11 mouse cellular contexts compared by ENCODE assay signal in genomic region chr2:157704991-157705776, GRCm38 (mm10). TPM values are rescaled to one million over a fixed set of nuclear protein-coding genes. Genes with fewer than 3 reads are reported as not detected.
DNase-seq lines count a peak whose midpoint lies in the region; ATAC-seq and TF ChIP-seq lines count a peak whose summit lies in the region.
"Had no signal": no experiment of that assay in that cellular context is flagged by ENCODE, and none has a peak within 500 bp of the region (broad histone marks: within the 10 kb centered on the region; RNA-seq: fewer than 3 reads in every experiment).

No protein-coding gene starts in this region.

- TF ChIP-seq EP300 in liver, postnatal 0 days (IDR thresholded peaks at IDR 0.05; ENCODE audit: low read depth): no peak

- no peaks in the 10 kb centered on the region for H3K79me2 ChIP-seq in liver, adult 2 months (ENCODE audit: control insufficient read depth, insufficient read depth, low read length)

- peak overlapping the region; percentile 37; the same call in 1 of the 2 replicates for H3K27ac ChIP-seq in liver, adult 2 months (replicated peaks; ENCODE audit: insufficient read depth, low read depth, low read length)
- H3K27ac ChIP-seq in liver, postnatal 0 days (ENCODE audit: low read depth): no peak overlapping the region
- peak overlapping the region; percentile 30; the same call in 1 of the 2 replicates for H3K27ac ChIP-seq in forebrain, embryonic 14.5 days (ENCODE audit: low read depth, low read length)
- H3K27ac ChIP-seq: embryonic facial prominence, embryonic 13.5 days; lung, embryonic 15.5 days had no signal

- no peaks in the 10 kb centered on the region for H3K4me1 ChIP-seq in liver, adult 2 months (ENCODE audit: control insufficient read depth, insufficient read depth, low read length)
- H3K4me1 ChIP-seq in liver, postnatal 0 days (ENCODE audit: insufficient read depth): no peaks in the 10 kb centered on the region
- H3K4me1 ChIP-seq in forebrain, embryonic 14.5 days (ENCODE audit: control insufficient read depth, insufficient read depth, low read length): peaks cover 30% of the 10 kb centered on the region

- WGBS in liver, adult 2 months: 44% methylated on average over 28 of the region's 28 CpGs
- 45% methylated on average over 28 of the region's 28 CpGs for WGBS in liver, postnatal 0 days (ENCODE audit: insufficient replicate concordance)
- WGBS in forebrain, embryonic 14.5 days: 10% methylated on average over 28 of the region's 28 CpGs

- no peak for TF ChIP-seq CTCF in liver, adult 2 months (IDR thresholded peaks at IDR 0.05; ENCODE audit: low read depth, low read length)
- TF ChIP-seq CTCF in liver, postnatal 0 days (IDR thresholded peaks at IDR 0.05; ENCODE audit: low read depth): no peak

- H3K4me3 ChIP-seq in liver, adult 2 months (ENCODE audit: insufficient read depth, low read depth, low read length): no peak overlapping the region
- no peak overlapping the region for H3K4me3 ChIP-seq in liver, postnatal 0 days (ENCODE audit: low read depth, low read length)
- no peak overlapping the region for H3K4me3 ChIP-seq in forebrain, embryonic 14.5 days (ENCODE audit: low read depth, low read length)
- H3K4me3 ChIP-seq: embryonic facial prominence, embryonic 13.5 days; lung, embryonic 15.5 days had no signal

- no peak for ATAC-seq in liver, postnatal 0 days
- peak; percentile 59 for ATAC-seq in forebrain, embryonic 14.5 days
- ATAC-seq: Patski had no signal

- peak; percentile 24 for DNase-seq in liver, adult 2 months (ENCODE audit: extremely low read depth, low read depth, low spot score)
- no peak for DNase-seq in liver, postnatal 0 days
- peak; percentile 82 for DNase-seq in forebrain, embryonic 14.5 days (ENCODE audit: low spot score)
- peak; percentile 53 to 79 for DNase-seq in kidney, postnatal 25 days
- DNase-seq in retina, postnatal 1 day: peak; percentile 92
- no peak for DNase-seq in frontal cortex, postnatal 14 days (ENCODE audit: low spot score in 2 of 2)
- no peak for DNase-seq in right cerebral cortex, postnatal 4 days
- DNase-seq in right cerebral cortex, postnatal 10 days (ENCODE audit: low spot score in 2 of 2): no peak

- no peaks in the 10 kb centered on the region for H3K9me3 ChIP-seq in liver, postnatal 0 days (ENCODE audit: low read length)
- no peaks in the 10 kb centered on the region for H3K9me3 ChIP-seq in forebrain, embryonic 14.5 days (replicated peaks; ENCODE audit: control insufficient read depth, low read length)
- H3K9me3 ChIP-seq: embryonic facial prominence, embryonic 13.5 days; lung, embryonic 15.5 days had no signal

- no peaks in the 10 kb centered on the region for H3K27me3 ChIP-seq in liver, adult 2 months (ENCODE audit: control insufficient read depth, insufficient read depth, low read length)
- H3K27me3 ChIP-seq in liver, postnatal 0 days (ENCODE audit: insufficient read depth, low read length): 0 out of 2 replicates have a peak, but pooled peaks cover 2% of the 10 kb centered on the region
- H3K27me3 ChIP-seq in forebrain, embryonic 14.5 days (replicated peaks; ENCODE audit: control insufficient read depth, insufficient read depth, low read length): no peaks in the 10 kb centered on the region

- H3K9ac ChIP-seq in liver, adult 2 months (ENCODE audit: low read depth, low read length): no peak overlapping the region
- no peak overlapping the region for H3K9ac ChIP-seq in liver, postnatal 0 days (replicated peaks)
- no peak overlapping the region for H3K9ac ChIP-seq in forebrain, embryonic 14.5 days (ENCODE audit: low read length)
- H3K9ac ChIP-seq: embryonic facial prominence, embryonic 13.5 days; lung, embryonic 15.5 days had no signal

- H3K4me2 ChIP-seq in liver, postnatal 0 days (ENCODE audit: low read depth, low read length): no peak overlapping the region
- peak overlapping the region; percentile 30 for H3K4me2 ChIP-seq in forebrain, embryonic 14.5 days (ENCODE audit: low read length)
- H3K4me2 ChIP-seq: embryonic facial prominence, embryonic 13.5 days; lung, embryonic 15.5 days had no signal

- no peak for TF ChIP-seq POLR2A in liver, adult 2 months (IDR thresholded peaks at IDR 0.05; ENCODE audit: extremely low read depth, insufficient read depth, low read length)

- H3K36me3 ChIP-seq in liver, adult 2 months (ENCODE audit: control insufficient read depth, insufficient read depth, low read length): no peaks in the 10 kb centered on the region
- no peaks in the 10 kb centered on the region for H3K36me3 ChIP-seq in liver, postnatal 0 days (replicated peaks; ENCODE audit: insufficient read depth, low read length)
- H3K36me3 ChIP-seq in forebrain, embryonic 14.5 days (ENCODE audit: control insufficient read depth, insufficient read depth, low read length): no peaks in the 10 kb centered on the region
- H3K36me3 ChIP-seq: embryonic facial prominence, embryonic 13.5 days; lung, embryonic 15.5 days had no signal

RNA-seq across cellular contexts. Expression of gene Ctnnbl1, which starts 32.0 kb away (rescaled TPM):
- 14.4 and 15.2 TPM in 2 replicates for total RNA-seq in liver, adult 2 months (2014; rRNA removed)
- 9.9 and 10.1 TPM in 2 replicates for polyA plus RNA-seq in liver, adult 2 months (2012; rRNA removed)
- polyA plus RNA-seq in liver, postnatal 0 days (2015; fragmentation: Nextera tagmentation; extraction: Ambion mirVana): 17.4 and 19.9 TPM in 2 replicates
- polyA plus RNA-seq in forebrain, embryonic 14.5 days (2014; fragmentation: Nextera tagmentation; extraction: Ambion mirVana): 86.7 and 89.4 TPM in 2 replicates

Comparison
In these comparisons a context has a peak if more than half of its experiments do, and no peak if none do; other contexts are left out.
1. DNase-seq: peak in liver, adult 2 months (single experiment), forebrain, embryonic 14.5 days (single experiment), kidney, postnatal 25 days (2 of 2) and retina, postnatal 1 day (single experiment); none in liver, postnatal 0 days (single experiment), frontal cortex, postnatal 14 days (0 of 2), right cerebral cortex, postnatal 4 days (single experiment) and right cerebral cortex, postnatal 10 days (0 of 2).